Mouse (Mus musculus): ENCODE results near the gene Cd3g.

The Cd3g gene

GRCm38 (mm10) chr9:44980242-44980641 lies at the start of gene Cd3g:
Gene Cd3g, minus strand, starts transcription at chr9:44980431.
- no peak for DNase-seq (ENCODE audit: low read depth, low spot score)

GRCm38 (mm10) chr9:45027376-45027775 lies 47.1 kb upstream of the Cd3g start:
- DNase-seq (ENCODE audit: low read depth, low spot score) = no peak

- no peak for DNase-seq (ENCODE audit: low read depth, low spot score)
Observed at GRCm38 (mm10) chr9:45024187-45024586, 44.0 kb upstream of the Cd3g start.

- DNase-seq (ENCODE audit: low read depth, low spot score) = no peak
Observed at GRCm38 (mm10) chr9:45023638-45024037, 43.4 kb upstream of the Cd3g start.

- DNase-seq (ENCODE audit: low read depth, low spot score) = peak; percentile 82
Observed at GRCm38 (mm10) chr9:45022800-45023199, 42.6 kb upstream of the Cd3g start.

GRCm38 (mm10) chr9:45018031-45018430 lies 37.8 kb upstream of the Cd3g start:
- no peak for DNase-seq (ENCODE audit: low read depth, low spot score)

GRCm38 (mm10) chr9:45015841-45016240 lies 35.6 kb upstream of the Cd3g start:
- DNase-seq (ENCODE audit: low read depth, low spot score) = no peak

GRCm38 (mm10) chr9:45014879-45015278 lies 34.6 kb upstream of the Cd3g start:
- no peak for DNase-seq (ENCODE audit: low read depth, low spot score)

GRCm38 (mm10) chr9:45011291-45011690 lies 31.1 kb upstream of the Cd3g start:
- DNase-seq (ENCODE audit: low read depth, low spot score) = no peak

- no peak for DNase-seq (ENCODE audit: low read depth, low spot score)
Observed at GRCm38 (mm10) chr9:45010461-45010860, 30.2 kb upstream of the Cd3g start.

- peak; percentile 38 for DNase-seq (ENCODE audit: low read depth, low spot score)
Observed at GRCm38 (mm10) chr9:45009180-45010078, 29.2 kb upstream of the Cd3g start, which contains the start of gene Cd3e. Gene Cd3e, minus strand, starts transcription at chr9:45009627.

GRCm38 (mm10) chr9:45008342-45008741 lies 28.1 kb upstream of the Cd3g start:
- DNase-seq (ENCODE audit: low read depth, low spot score) = no peak

- DNase-seq (ENCODE audit: low read depth, low spot score) = no peak
Observed at GRCm38 (mm10) chr9:45007404-45007803, 27.2 kb upstream of the Cd3g start.

- DNase-seq (ENCODE audit: low read depth, low spot score) = no peak
Observed at GRCm38 (mm10) chr9:45000249-45000648, 20.0 kb upstream of the Cd3g start.

GRCm38 (mm10) chr9:44999776-45000175 lies 19.5 kb upstream of the Cd3g start:
- DNase-seq (ENCODE audit: low read depth, low spot score) = no peak

- DNase-seq (ENCODE audit: low read depth, low spot score) = no peak
Observed at GRCm38 (mm10) chr9:44999171-44999570, 18.9 kb upstream of the Cd3g start.

GRCm38 (mm10) chr9:44998138-44998537 lies 17.9 kb upstream of the Cd3g start:
- no peak for DNase-seq (ENCODE audit: low read depth, low spot score)

GRCm38 (mm10) chr9:44996590-44996989 lies 16.4 kb upstream of the Cd3g start:
- DNase-seq (ENCODE audit: low read depth, low spot score) = no peak

- DNase-seq (ENCODE audit: low read depth, low spot score) = no peak
Observed at GRCm38 (mm10) chr9:44994962-44995361, 14.7 kb upstream of the Cd3g start.

GRCm38 (mm10) chr9:44993268-44993667 lies 13.0 kb upstream of the Cd3g start:
- DNase-seq (ENCODE audit: low read depth, low spot score) = no peak

- DNase-seq (ENCODE audit: low read depth, low spot score) = no peak
Observed at GRCm38 (mm10) chr9:44992271-44992670, 12.0 kb upstream of the Cd3g start.

GRCm38 (mm10) chr9:44991821-44992220 lies 11.6 kb upstream of the Cd3g start:
- DNase-seq (ENCODE audit: low read depth, low spot score) = peak; percentile 49

- no peak for DNase-seq (ENCODE audit: low read depth, low spot score)
Observed at GRCm38 (mm10) chr9:44986976-44987375, 6.7 kb upstream of the Cd3g start.
